Mouse (Mus musculus): ENCODE measurements around the gene Sec31a.

DNA sequence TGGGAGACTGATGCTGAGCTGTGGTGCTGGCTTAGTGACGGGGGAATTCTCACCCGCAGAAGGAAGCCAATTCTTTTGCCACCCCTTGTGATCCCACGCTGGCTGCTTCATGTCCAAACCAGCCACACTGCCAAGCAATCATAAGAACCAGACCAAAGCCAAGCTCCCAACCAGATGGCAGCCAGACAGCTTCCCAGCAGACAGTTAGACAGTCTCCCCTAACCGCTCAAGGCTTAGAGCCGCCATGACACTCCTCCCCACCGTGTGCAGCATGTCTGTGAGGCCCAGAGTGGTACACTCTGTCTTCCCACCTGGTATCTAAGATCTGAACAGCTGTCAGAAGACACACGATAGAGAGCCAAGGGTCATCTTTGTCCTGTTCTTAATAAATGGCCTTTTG is 98.2 kb downstream of the Sec31a start:
- no peak for TF ChIP-seq CTCF (IDR thresholded peaks at IDR 0.05; ENCODE audit: low read depth)
- TF ChIP-seq EP300 (IDR thresholded peaks at IDR 0.05; ENCODE audit: low read depth), result no peak

Data from liver, postnatal 0 days (tissue).